Mouse (Mus musculus): Measurements from ENCODE around the gene Jam3. TPM values are rescaled to one million over a fixed set of nuclear protein-coding genes. Genes with fewer than 3 reads are reported as not detected.

Gene Jam3
- total RNA-seq (2012; rRNA removed): 0.13 and 0.17 TPM in 2 replicates
- 0.57 and 0.72 TPM in 2 replicates for total RNA-seq (2014; rRNA removed)
- polyA plus RNA-seq (2012; ENCODE audit: insufficient read length, low read depth): 1.7 and 2.0 TPM in 2 replicates

DNA sequence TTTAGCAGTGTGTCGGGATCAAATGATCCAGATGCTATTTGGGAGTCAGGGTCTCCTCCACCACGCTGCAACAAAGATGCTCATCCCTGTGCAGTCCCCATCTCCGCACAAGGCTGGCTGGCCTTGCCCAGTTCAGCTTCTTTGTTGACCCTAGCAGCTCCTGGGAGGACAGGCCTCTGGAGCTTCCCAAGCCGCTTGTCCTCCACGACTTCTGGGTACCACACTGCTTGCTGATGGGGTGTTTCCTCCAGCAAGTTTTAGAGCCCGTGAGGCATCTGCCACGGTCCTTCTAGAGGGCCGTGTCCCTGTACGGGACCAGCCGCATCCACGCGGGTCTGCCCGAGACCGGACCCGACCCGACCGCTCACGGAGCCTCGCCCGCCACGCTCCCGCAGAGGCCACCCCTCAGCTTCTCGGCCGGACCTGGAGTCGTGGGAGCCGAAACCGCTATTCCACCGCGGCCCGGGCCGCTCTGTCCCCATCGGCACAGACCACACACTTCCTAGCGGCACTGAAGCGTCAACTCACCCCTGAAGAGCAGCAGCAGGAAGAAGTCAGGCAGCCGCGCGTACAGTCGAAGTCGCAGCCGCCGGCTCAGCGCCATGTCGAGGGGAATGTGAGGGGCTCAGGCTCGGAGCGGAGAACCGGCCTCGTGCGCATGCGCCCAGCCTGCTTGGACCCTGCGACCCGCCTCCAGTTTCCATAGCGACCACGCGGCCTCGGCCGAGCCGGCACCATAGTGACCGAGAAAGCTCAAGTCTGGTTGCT lies at the start of gene Jam3:
TSS of gene Jam3 (minus strand) at position 659 of the 768 bp plus-strand sequence.
- Histone ChIP-seq H3K4me3 (replicated peaks in 1 of 3; ENCODE audit: low read depth in 2 of 3, low read length in 2 of 3, poor library complexity in 1 of 3) (no peak within 1 kb of the TSS), H3K27me3 (replicated peaks) (no peaks in the 10 kb centered on the region), H3K4me1 (ENCODE audit: control insufficient read depth in 1 of 2, insufficient read depth in 2 of 2) (0 out of 4 replicates have a peak, but pooled peaks cover 0 to 5% of the 10 kb centered on the region in 2 experiments), H3K9ac (ENCODE audit: insufficient read depth, low read depth) (no peak within 1 kb of the TSS), H3K79me2 (replicated peaks; ENCODE audit: control insufficient read depth, extremely low read depth, insufficient read depth, poor library complexity, severe bottlenecking) (no peaks in the 10 kb centered on the region), H3K4me2 (ENCODE audit: insufficient read depth, low read depth, poor library complexity, severe bottlenecking) (no peak within 1 kb of the TSS), H3K9me3 (replicated peaks; ENCODE audit: low read length) (peaks cover 10% of the 10 kb centered on the region), H3K36me3 (replicated peaks in 1 of 2; ENCODE audit: control insufficient read depth in 1 of 2, insufficient read depth in 1 of 2, low read length in 1 of 2) (no peaks in the 10 kb centered on the region), H3K27ac (ENCODE audit: insufficient read depth, low read depth) (no peak within 1 kb of the TSS)
- no peak for DNase-seq (ENCODE audit: extremely low read depth)
- TF ChIP-seq MAZ (IDR thresholded peaks at IDR 0.05; ENCODE audit: low read depth, low read length) (no peak), TCF12 (IDR thresholded peaks at IDR 0.05; ENCODE audit: low read depth, low read length) (no peak), MXI1 (IDR thresholded peaks at IDR 0.05; ENCODE audit: low read depth, low read length) (no peak), ELF1 (IDR thresholded peaks at IDR 0.05; ENCODE audit: low read depth, low read length) (no peak), PAX5 (IDR thresholded peaks at IDR 0.05; ENCODE audit: low read length) (no peak), TBP (conservative IDR thresholded peaks at IDR 0.05; ENCODE audit: low read depth, low read length) (no peak), HCFC1 (IDR thresholded peaks at IDR 0.05; ENCODE audit: low read depth, low read length) (no peak), CHD2 (IDR thresholded peaks at IDR 0.05; ENCODE audit: low read length) (no peak), ZNF384 (IDR thresholded peaks at IDR 0.05; ENCODE audit: low read depth, low read length) (no peak), POLR2AphosphoS2 (IDR thresholded peaks at IDR 0.05; ENCODE audit: low read depth, low read length) (no peak), GABPA (IDR thresholded peaks at IDR 0.05; ENCODE audit: insufficient replicate concordance, low read depth, low read length) (no peak), E2F4 (IDR thresholded peaks at IDR 0.05; ENCODE audit: insufficient replicate concordance, low read depth, low read length) (no peak), BHLHE40 (IDR thresholded peaks at IDR 0.05; ENCODE audit: low read depth, low read length) (no peak), EP300 (IDR thresholded peaks at IDR 0.05; ENCODE audit: low read length) (no peak)
- in situ Hi-C loops (cut with MboI; ENCODE audit: low pct_ligation_motif_present, low pct_unique_long_range_greater_than_20kb, low sequenced_read_pairs) (no loop called here), dilution Hi-C loops (cut with MboI; ENCODE audit: extremely low pct_ligation_motif_present, extremely low pct_unique_long_range_greater_than_20kb, low sequenced_read_pairs) (no loop called here)

DNA sequence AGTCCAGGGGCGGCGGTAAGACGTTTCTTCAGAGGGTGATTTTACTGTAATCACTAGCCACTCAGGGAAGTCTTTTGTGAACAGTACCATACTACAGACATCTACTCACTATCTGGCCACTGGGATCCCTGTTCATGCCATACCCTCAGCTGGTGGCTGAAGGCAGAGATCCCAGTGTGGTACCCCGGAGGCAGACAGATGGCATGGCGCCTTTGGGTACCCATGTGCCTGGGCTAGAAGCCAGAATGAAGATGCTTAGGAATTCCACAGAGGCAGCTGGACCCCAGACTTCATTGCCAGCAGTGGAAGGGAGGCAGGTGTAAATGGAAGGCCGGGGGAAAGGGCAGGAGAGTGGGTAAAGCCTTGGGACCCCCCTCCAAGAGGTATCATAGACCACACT lies 49.0 kb upstream of the Jam3 start:
- Histone ChIP-seq H3K36me3 (replicated peaks in 1 of 2; ENCODE audit: control insufficient read depth in 1 of 2, insufficient read depth in 1 of 2, low read length in 1 of 2) (no peaks in the 10 kb centered on the region), H3K4me1 (ENCODE audit: control insufficient read depth in 1 of 2, insufficient read depth in 2 of 2) (0 out of 4 replicates have a peak, but pooled peaks cover 2% of the 10 kb centered on the region in 2 experiments), H3K27me3 (replicated peaks) (no peaks in the 10 kb centered on the region), H3K4me2 (ENCODE audit: insufficient read depth, low read depth, poor library complexity, severe bottlenecking) (no peak overlapping the region), H3K4me3 (replicated peaks in 1 of 3; ENCODE audit: low read depth in 2 of 3, low read length in 2 of 3, poor library complexity in 1 of 3) (no peak overlapping the region), H3K9ac (ENCODE audit: insufficient read depth, low read depth) (no peak overlapping the region), H3K79me2 (replicated peaks; ENCODE audit: control insufficient read depth, extremely low read depth, insufficient read depth, poor library complexity, severe bottlenecking) (no peaks in the 10 kb centered on the region), H3K9me3 (replicated peaks; ENCODE audit: low read length) (no peaks in the 10 kb centered on the region), H3K27ac (ENCODE audit: insufficient read depth, low read depth) (no peak overlapping the region)
- dilution Hi-C loops (cut with MboI; ENCODE audit: extremely low pct_ligation_motif_present, extremely low pct_unique_long_range_greater_than_20kb, low sequenced_read_pairs): no loop called here
- in situ Hi-C loops (cut with MboI; ENCODE audit: low pct_ligation_motif_present, low pct_unique_long_range_greater_than_20kb, low sequenced_read_pairs): no loop called here
- TF ChIP-seq USF2 (conservative IDR thresholded peaks at IDR 0.05; ENCODE audit: low read depth, low read length) (no peak), MAZ (IDR thresholded peaks at IDR 0.05; ENCODE audit: low read depth, low read length) (no peak), NELFE (IDR thresholded peaks at IDR 0.05; ENCODE audit: low read depth, low read length) (no peak), POLR2A (IDR thresholded peaks at IDR 0.05; ENCODE audit: low read depth, low read length) (no peak), ZMIZ1 (IDR thresholded peaks at IDR 0.05; ENCODE audit: low read depth, low read length) (no peak), USF1 (IDR thresholded peaks at IDR 0.05; ENCODE audit: low read depth, low read length) (no peak), E2F4 (IDR thresholded peaks at IDR 0.05; ENCODE audit: insufficient replicate concordance, low read depth, low read length) (no peak), EP300 (IDR thresholded peaks at IDR 0.05; ENCODE audit: low read length) (no peak), TBP (conservative IDR thresholded peaks at IDR 0.05; ENCODE audit: low read depth, low read length) (no peak), SIN3A (IDR thresholded peaks at IDR 0.05; ENCODE audit: low read length) (no peak), JUND (conservative IDR thresholded peaks at IDR 0.05; ENCODE audit: low read depth, low read length) (no peak)
- no peak for DNase-seq (ENCODE audit: extremely low read depth)

Data from CH12.LX (cell line).